Mouse (Mus musculus): ENCODE measurements around the gene Draxin.

The Draxin gene

GRCm38 (mm10) chr4:148083176-148083899 lies 47.2 kb downstream of the Draxin start:
- DNase-seq (ENCODE audit: low spot score in 2 of 2), result peak; percentile 40 to 69

DNA sequence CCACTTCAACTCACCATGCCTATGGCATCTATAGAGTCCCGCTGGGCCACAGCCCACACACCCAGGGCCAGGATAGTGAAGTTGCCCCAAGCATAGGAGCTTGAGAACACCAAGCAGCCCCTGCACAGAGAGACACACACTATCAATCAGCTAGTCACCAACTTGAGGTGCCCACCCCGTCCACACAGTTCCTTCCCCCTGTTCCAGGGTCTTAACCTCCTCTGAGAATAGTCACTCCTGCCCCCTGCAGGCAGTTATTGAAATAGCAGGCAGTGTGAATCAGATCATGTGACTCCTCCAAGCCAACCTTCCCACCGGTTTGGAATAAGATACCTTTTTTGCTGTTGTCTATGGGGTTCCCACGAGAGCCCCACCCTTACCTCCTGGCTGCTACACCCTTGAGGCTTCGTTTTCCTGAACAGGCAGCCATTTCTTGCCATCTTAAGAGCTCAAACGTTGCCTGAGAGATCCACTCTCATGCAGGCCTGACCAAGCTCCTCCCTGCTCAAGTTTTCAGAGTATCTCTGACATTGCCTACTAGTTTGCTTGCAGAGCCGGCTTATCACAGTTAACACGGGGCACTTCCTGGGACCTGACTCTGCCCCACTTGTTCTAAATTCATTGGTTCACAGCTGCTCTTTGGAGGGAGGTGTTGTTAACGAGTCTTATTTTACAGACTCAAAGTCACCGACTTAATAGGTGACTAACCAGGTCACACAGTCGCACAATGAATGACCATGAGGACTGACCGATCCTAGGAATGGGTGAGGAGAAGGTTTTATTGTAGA lies 48.0 kb downstream of the Draxin start:
- DNase-seq (ENCODE audit: low spot score in 2 of 2), result peak; percentile 71 to 86

DNA sequence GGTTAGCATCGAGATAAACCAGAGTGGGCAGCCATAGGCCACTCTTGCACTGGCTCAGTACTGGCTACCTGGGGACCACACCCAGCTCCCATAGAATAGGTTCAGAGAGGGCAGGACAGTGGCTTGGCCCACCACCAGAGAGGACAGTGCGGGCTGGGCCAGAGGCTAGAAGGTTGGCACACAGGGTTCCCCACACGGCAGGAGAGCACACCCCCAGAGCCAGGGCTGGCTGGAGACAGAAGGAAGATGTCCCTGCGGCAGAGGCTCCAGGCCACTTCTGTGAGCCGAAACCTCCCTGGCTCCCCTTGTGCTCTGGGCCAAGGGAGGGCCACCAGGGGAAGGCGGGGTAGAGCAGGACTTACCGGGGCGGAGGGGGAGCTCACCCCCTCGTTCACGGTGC lies 49.3 kb downstream of the Draxin start:
- peak in 1 of 2 experiments; percentile 62 for DNase-seq (ENCODE audit: low spot score in 2 of 2)

- no peak for DNase-seq (ENCODE audit: low spot score in 2 of 2)
Measured at GRCm38 (mm10) chr4:148080597-148080973, 49.9 kb downstream of the Draxin start.

- DNase-seq (ENCODE audit: low spot score in 2 of 2), result no peak
Measured at GRCm38 (mm10) chr4:148079944-148080596, 50.4 kb downstream of the Draxin start.

GRCm38 (mm10) chr4:148079212-148079611 lies 51.3 kb downstream of the Draxin start:
- DNase-seq (ENCODE audit: low spot score in 2 of 2), result no peak

- DNase-seq (ENCODE audit: low spot score in 2 of 2), result no peak
Measured at GRCm38 (mm10) chr4:148075881-148076280, 54.6 kb downstream of the Draxin start.

GRCm38 (mm10) chr4:148075259-148075658 lies 55.2 kb downstream of the Draxin start:
- DNase-seq (ENCODE audit: low spot score in 2 of 2), result peak; percentile 64 to 77

DNA sequence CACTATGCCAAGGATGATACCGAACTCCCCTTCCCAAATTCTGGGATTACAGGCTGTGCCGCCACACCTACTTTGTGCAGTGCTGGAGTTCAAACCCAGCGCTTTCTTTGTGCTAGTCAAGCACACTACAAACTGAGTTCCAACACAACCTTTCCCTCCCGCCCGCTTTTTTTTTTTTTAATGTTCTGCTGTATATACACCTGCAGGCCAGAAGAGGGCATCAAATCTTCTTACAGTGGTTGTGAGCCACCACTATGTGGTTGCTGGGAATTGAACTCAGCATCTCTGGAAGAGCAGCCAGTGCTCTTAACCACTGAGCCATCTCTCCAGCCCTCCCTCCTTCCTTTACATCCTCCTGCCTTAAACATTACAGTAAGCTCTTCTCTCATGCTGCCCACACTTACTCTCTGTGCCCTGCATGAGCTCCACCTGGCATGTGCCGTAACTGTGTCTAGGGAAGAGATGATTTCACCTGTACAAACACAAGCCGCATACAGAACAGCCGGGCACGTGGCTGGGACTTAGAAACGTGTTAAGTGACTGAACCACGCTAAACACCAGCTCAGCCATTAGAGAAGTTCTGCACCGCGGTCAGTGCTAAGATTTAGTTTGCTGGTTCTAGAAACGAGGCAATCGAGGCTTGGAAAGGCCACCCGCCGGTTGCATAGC lies 55.8 kb downstream of the Draxin start:
- no peak for DNase-seq (ENCODE audit: low spot score in 2 of 2)

GRCm38 (mm10) chr4:148071508-148071907 lies 59.0 kb downstream of the Draxin start:
- no peak for DNase-seq (ENCODE audit: low spot score in 2 of 2)

GRCm38 (mm10) chr4:148069602-148070218 lies 60.8 kb downstream of the Draxin start:
- no peak for DNase-seq (ENCODE audit: low spot score in 2 of 2)

- DNase-seq (ENCODE audit: low spot score in 2 of 2), result no peak
Measured at GRCm38 (mm10) chr4:148067346-148067745, 63.2 kb downstream of the Draxin start.

DNA sequence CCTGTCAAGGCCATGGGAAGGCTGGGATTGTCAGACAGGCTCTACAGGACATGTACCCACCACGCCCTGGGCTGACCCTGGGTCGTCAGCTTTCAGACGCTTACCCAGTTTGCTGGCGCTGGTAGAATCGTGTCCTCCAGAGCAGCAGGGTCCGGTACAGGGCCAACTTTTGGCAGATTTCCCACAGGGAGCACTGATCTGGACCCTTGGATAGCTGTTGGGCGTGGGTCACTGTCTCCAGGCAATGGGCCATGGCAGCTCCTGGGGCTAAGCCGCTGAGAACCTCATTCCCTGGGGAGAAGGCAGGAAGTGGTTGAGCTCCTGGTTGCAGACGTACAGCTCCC lies 64.1 kb downstream of the Draxin start:
- DNase-seq (ENCODE audit: low spot score in 2 of 2), result no peak

- DNase-seq (ENCODE audit: low spot score in 2 of 2), result no peak
Measured at GRCm38 (mm10) chr4:148065702-148066400, 64.6 kb downstream of the Draxin start.

- no peak for DNase-seq (ENCODE audit: low spot score in 2 of 2)
Measured at GRCm38 (mm10) chr4:148061086-148061480, 69.4 kb downstream of the Draxin start.

- no peak for DNase-seq (ENCODE audit: low spot score in 2 of 2)
Measured at GRCm38 (mm10) chr4:148060120-148061085, 70.1 kb downstream of the Draxin start.

GRCm38 (mm10) chr4:148058993-148059392 lies 71.5 kb downstream of the Draxin start:
- no peak for DNase-seq (ENCODE audit: low spot score in 2 of 2)

DNA sequence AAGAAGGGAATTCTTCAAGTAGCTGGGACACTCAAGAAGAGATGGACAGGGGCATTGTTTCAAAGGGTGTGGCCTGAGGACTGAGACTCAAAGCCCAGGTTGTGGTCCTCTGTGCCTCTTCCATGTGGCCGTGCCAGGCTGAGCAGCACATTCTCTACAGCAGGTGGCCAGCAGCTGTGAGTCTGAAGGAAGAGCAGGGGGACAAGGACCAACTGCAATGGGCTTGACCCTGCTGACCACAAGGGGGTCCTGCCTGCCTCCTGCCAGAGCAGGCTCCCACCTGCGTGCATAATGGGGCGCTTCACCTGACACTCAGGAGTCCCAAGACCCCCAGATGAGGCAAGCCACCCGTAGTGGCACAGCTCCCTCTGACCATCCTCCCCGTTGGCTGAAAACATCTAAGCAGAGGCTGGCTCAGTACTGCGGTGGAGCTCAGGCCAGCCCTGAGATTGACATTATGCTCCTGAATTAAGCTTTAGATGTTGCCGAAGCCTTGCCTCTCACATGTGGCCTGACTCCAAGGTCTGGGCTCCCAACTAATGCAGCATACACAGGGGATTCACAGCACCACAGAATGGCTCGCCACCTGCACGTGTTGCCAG lies 72.2 kb downstream of the Draxin start:
- no peak for DNase-seq (ENCODE audit: low spot score in 2 of 2)

DNA sequence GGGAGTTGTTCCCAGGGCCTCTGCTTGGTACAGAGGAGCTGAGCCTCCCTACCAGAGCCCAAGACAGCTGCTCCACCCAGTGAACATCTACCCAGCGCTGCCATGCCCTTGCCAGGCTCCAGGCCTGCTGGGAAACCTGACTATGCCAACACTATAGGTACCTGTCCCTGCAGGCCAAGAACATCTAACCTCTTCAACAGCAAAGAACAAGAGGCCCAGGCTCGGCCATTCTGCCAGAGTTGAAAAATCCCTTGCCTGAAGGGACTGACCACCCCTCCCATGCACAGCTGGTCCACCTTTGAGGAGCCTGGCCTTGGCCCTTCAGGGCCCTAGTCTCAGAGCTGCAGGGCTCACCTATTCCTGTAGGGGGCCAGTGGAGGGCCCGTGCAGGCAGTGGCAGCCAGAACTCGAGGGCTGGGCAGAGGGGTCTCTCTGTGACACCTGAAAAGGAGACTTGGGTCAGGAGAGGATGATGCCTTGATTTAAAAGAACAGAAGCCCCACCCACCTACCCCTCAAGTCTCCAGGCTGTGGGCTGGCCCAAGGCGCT lies 72.8 kb downstream of the Draxin start:
- no peak for DNase-seq (ENCODE audit: low spot score in 2 of 2)
